Mouse (Mus musculus): ENCODE data around the gene Arsa.
"Not testable (repeated sequence)": the region's sequence is repeated elsewhere in the genome, so short reads cannot be mapped to it uniquely, and the experiment has no call there.

DNA sequence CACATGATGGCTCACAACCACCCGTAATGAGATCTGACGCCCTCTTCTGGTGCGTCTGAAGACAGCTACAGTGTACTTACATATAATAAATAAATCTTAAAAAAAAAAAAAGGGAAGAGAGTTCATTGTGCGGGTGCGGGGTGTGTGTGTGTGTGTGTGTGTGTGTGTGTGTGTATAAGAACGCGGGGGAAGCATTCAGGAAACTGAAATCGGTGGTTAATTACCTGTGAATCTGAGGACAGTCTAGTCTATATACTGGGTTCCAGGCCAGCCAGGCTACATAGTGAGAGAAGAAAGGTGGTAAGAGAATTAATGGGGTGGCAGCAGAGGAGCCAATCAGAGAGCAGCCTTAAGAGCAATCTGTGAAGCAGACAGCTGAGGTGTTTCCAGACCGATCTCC is 46.5 kb downstream of the Arsa start:
- not testable (repeated sequence) for TF ChIP-seq CTCF (IDR thresholded peaks at IDR 0.05; ENCODE audit: control insufficient read depth, insufficient read depth, insufficient replicate concordance, low read depth, low read length); POLR2A (IDR thresholded peaks at IDR 0.05; ENCODE audit: control insufficient read depth, low read depth, low read length)
